Mouse (Mus musculus): ENCODE results near the gene Trim50. TPM values are rescaled to one million over a fixed set of nuclear protein-coding genes. Genes with fewer than 3 reads are reported as not detected.

The Trim50 gene
- polyA plus RNA-seq, 2 experiments: not detected

DNA sequence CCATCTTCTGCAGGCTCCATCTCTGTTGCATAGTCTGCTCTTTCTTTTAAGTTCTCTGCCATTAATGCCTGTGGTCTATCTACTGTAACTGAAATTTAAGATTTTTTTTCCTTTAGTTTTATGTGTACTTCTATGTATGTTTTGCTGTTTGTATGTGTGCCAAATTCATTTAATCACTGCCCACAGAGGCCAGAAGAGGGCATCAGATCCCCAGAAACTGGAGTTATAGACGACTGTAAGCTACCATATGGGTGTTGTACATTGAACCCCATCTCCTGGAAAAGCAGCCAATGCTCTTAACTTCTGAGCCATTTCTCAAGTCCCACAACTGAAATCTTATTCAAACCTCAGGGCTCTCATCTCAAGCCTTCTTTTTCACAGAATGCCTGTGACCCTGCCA, 6.7 kb upstream of the Trim50 start:
- no peak overlapping the region for H3K9ac ChIP-seq (ENCODE audit: low read depth, low read length, severe bottlenecking)
- no peak overlapping the region for H3K27ac ChIP-seq (replicated peaks; ENCODE audit: low read depth, low read length)
- TF ChIP-seq POLR2A (IDR thresholded peaks at IDR 0.05; ENCODE audit: borderline replicate concordance, extremely low read depth, insufficient read depth, insufficient read length): no peak
- ATAC-seq (ENCODE audit: low FRiP score, low read depth): no peak
- no peak overlapping the region for H3K4me2 ChIP-seq (replicated peaks; ENCODE audit: low read depth, low read length, severe bottlenecking)
- H3K36me3 ChIP-seq (ENCODE audit: control insufficient read depth, insufficient read depth, low read length): no peaks in the 10 kb centered on the region
- peaks cover 10% of the 10 kb centered on the region; the same call in 1 of the 2 replicates for H3K9me3 ChIP-seq (ENCODE audit: control insufficient read depth, low read length)
- no peaks in the 10 kb centered on the region for H3K27me3 ChIP-seq (ENCODE audit: control insufficient read depth, insufficient read depth, low read length)
- no peaks in the 10 kb centered on the region for H3K4me1 ChIP-seq (ENCODE audit: control insufficient read depth, insufficient read depth, low read length)
- WGBS: 24% methylated on average over 1 of the region's 1 CpGs
- H3K4me3 ChIP-seq (replicated peaks; ENCODE audit: low read length): no peak overlapping the region
- no peak for DNase-seq (ENCODE audit: low spot score)

DNA sequence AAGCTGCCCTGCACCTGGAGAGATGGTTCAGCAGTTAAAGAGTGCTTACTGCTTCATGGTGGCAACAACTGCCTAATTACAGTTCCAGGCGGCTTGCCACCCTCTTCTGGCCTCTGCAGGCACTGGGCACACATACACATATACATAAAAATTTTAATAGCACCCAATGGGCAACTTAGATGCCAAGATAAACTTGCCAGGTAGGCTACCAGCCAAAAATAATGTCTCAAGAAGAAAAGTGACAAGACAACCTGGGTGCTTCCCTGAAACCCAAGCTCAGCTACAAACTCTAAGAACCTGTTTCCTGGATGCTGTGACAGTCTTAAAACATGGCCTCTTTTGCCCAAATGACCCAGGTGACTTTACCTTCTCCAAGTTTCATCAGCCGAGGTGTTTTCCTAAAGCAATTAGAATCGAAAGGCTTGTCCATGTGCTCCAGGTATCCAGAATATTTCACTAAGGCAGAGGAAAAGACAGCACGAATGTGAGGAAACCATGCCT, 5.5 kb upstream of the Trim50 start:
- no peak for ATAC-seq (ENCODE audit: low FRiP score, low read depth)
- Histone ChIP-seq H3K4me2 (replicated peaks; ENCODE audit: low read depth, low read length, severe bottlenecking) (no peak overlapping the region), H3K9me3 (ENCODE audit: control insufficient read depth, low read length) (peaks cover 10% of the 10 kb centered on the region; the same call in 1 of the 2 replicates), H3K4me3 (replicated peaks; ENCODE audit: low read length) (no peak overlapping the region), H3K27ac (replicated peaks; ENCODE audit: low read depth, low read length) (no peak overlapping the region), H3K4me1 (ENCODE audit: control insufficient read depth, insufficient read depth, low read length) (no peaks in the 10 kb centered on the region), H3K27me3 (ENCODE audit: control insufficient read depth, insufficient read depth, low read length) (no peaks in the 10 kb centered on the region), H3K9ac (ENCODE audit: low read depth, low read length, severe bottlenecking) (no peak overlapping the region), H3K36me3 (ENCODE audit: control insufficient read depth, insufficient read depth, low read length) (no peaks in the 10 kb centered on the region)
- DNase-seq (ENCODE audit: low spot score): no peak
- TF ChIP-seq POLR2A (IDR thresholded peaks at IDR 0.05; ENCODE audit: borderline replicate concordance, extremely low read depth, insufficient read depth, insufficient read length): no peak
- WGBS: 55% methylated on average over 4 of the region's 4 CpGs

- H3K27me3 ChIP-seq (ENCODE audit: control insufficient read depth, insufficient read depth, low read length): peaks cover 12% of the 10 kb centered on the region; the same call in 1 of the 2 replicates
- peaks cover 10% of the 10 kb centered on the region; the same call in 1 of the 2 replicates for H3K9me3 ChIP-seq (ENCODE audit: control insufficient read depth, low read length)
- H3K4me1 ChIP-seq (ENCODE audit: control insufficient read depth, insufficient read depth, low read length): no peaks in the 10 kb centered on the region
- DNase-seq (ENCODE audit: low spot score) (no peak), ATAC-seq (ENCODE audit: low FRiP score, low read depth) (no peak)
- H3K36me3 ChIP-seq (ENCODE audit: control insufficient read depth, insufficient read depth, low read length): no peaks in the 10 kb centered on the region
- no peak within 1 kb of the TSS for H3K27ac ChIP-seq (replicated peaks; ENCODE audit: low read depth, low read length)
- H3K4me3 ChIP-seq (replicated peaks; ENCODE audit: low read length): no peak within 1 kb of the TSS
- WGBS: 89% methylated on average over 35 of the region's 35 CpGs
- H3K4me2 ChIP-seq (replicated peaks; ENCODE audit: low read depth, low read length, severe bottlenecking): no peak within 1 kb of the TSS
- H3K9ac ChIP-seq (ENCODE audit: low read depth, low read length, severe bottlenecking): no peak within 1 kb of the TSS
- TF ChIP-seq POLR2A (IDR thresholded peaks at IDR 0.05; ENCODE audit: borderline replicate concordance, extremely low read depth, insufficient read depth, insufficient read length): no peak
Measured at GRCm38 (mm10) chr5:135349862-135350261, 3.2 kb upstream of the Trim50 start, which contains the start of gene Fkbp6. Fkbp6 (minus strand) TSS chr5:135350044.

DNA sequence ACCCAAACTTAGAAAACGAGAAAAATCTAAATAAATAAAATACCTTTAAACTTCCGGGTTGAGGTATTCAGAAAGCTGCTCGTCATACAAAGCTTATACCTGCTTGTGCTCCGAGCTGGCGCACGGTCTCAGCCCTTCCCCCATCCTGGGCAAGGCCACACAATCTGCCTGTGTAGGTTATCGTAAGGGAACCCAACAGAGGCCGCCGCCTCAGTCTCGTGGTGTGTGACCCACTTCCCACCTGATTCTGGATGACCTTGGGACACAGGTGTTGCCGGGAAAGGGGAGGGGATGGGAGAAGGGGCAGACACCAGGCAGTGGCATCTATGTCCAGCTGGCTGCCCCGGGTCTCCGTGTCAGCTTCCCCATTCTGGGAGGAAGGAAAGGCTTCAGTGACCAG, 1.5 kb upstream of the Trim50 start:
- Histone ChIP-seq H3K9me3 (ENCODE audit: control insufficient read depth, low read length) (peaks cover 10% of the 10 kb centered on the region; the same call in 1 of the 2 replicates), H3K4me2 (replicated peaks; ENCODE audit: low read depth, low read length, severe bottlenecking) (no peak overlapping the region), H3K27me3 (ENCODE audit: control insufficient read depth, insufficient read depth, low read length) (peaks cover 12% of the 10 kb centered on the region; the same call in 1 of the 2 replicates), H3K9ac (ENCODE audit: low read depth, low read length, severe bottlenecking) (no peak overlapping the region), H3K36me3 (ENCODE audit: control insufficient read depth, insufficient read depth, low read length) (no peaks in the 10 kb centered on the region), H3K27ac (replicated peaks; ENCODE audit: low read depth, low read length) (no peak overlapping the region), H3K4me1 (ENCODE audit: control insufficient read depth, insufficient read depth, low read length) (no peaks in the 10 kb centered on the region), H3K4me3 (replicated peaks; ENCODE audit: low read length) (no peak overlapping the region)
- ATAC-seq (ENCODE audit: low FRiP score, low read depth) (no peak), DNase-seq (ENCODE audit: low spot score) (no peak)
- 85% methylated on average over 13 of the region's 13 CpGs for WGBS
- TF ChIP-seq POLR2A (IDR thresholded peaks at IDR 0.05; ENCODE audit: borderline replicate concordance, extremely low read depth, insufficient read depth, insufficient read length): no peak

DNA sequence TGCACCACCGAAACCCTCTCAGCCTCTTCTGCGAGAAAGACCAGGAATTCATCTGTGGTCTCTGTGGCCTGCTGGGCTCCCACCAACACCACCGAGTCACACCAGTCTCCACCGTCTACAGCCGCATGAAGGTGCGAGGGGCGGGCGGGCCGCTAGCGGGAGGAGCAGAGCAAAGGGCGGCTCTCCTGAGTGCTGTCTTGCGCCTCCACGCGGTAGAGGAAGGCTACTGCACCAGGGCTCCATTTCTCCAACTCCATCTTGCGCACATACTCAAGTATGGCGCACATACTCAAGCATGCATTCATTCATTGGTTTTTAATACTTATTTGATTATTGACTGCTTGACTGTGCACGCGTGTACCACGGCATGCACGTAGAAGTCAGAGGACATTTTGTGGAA, 469 bp downstream of the Trim50 start:
- Histone ChIP-seq H3K36me3 (ENCODE audit: control insufficient read depth, insufficient read depth, low read length) (no peaks in the 10 kb centered on the region), H3K4me3 (replicated peaks; ENCODE audit: low read length) (no peak overlapping the region), H3K4me2 (replicated peaks; ENCODE audit: low read depth, low read length, severe bottlenecking) (no peak overlapping the region), H3K27me3 (ENCODE audit: control insufficient read depth, insufficient read depth, low read length) (peaks cover 12% of the 10 kb centered on the region; the same call in 1 of the 2 replicates), H3K27ac (replicated peaks; ENCODE audit: low read depth, low read length) (no peak overlapping the region), H3K4me1 (ENCODE audit: control insufficient read depth, insufficient read depth, low read length) (no peaks in the 10 kb centered on the region), H3K9ac (ENCODE audit: low read depth, low read length, severe bottlenecking) (no peak overlapping the region), H3K9me3 (ENCODE audit: control insufficient read depth, low read length) (peaks cover 10% of the 10 kb centered on the region; the same call in 1 of the 2 replicates)
- WGBS: 14% methylated on average over 19 of the region's 20 CpGs
- TF ChIP-seq POLR2A (IDR thresholded peaks at IDR 0.05; ENCODE audit: borderline replicate concordance, extremely low read depth, insufficient read depth, insufficient read length): no peak
- no peak for DNase-seq (ENCODE audit: low spot score)
- no peak for ATAC-seq (ENCODE audit: low FRiP score, low read depth)
